Mouse (Mus musculus): ENCODE measurements around the gene Cryzl2. TPM values are rescaled to one million over a fixed set of nuclear protein-coding genes. Genes with fewer than 3 reads are reported as not detected.

The Cryzl2 gene
- polyA plus RNA-seq, 1 experiment = 9.1 TPM

- H3K4me1 ChIP-seq (ENCODE audit: control insufficient read depth, insufficient read depth, low read length) = no peaks in the 10 kb centered on the region
- H3K27ac ChIP-seq (ENCODE audit: control insufficient read depth, insufficient read depth, low read depth, low read length, poor library complexity) = no peak overlapping the region
- TF ChIP-seq POLR2A (IDR thresholded peaks at IDR 0.05; ENCODE audit: borderline replicate concordance, control insufficient read depth, low read depth, low read length) = no peak
- no peak for TF ChIP-seq CTCF (IDR thresholded peaks at IDR 0.05; ENCODE audit: control insufficient read depth, insufficient read depth, low read length)
- H3K4me3 ChIP-seq (replicated peaks; ENCODE audit: control insufficient read depth, low read depth, low read length) = no peak overlapping the region
- 72% methylated on average over 6 of the region's 6 CpGs for WGBS
Observed at GRCm38 (mm10) chr1:157445398-157445910, 12.9 kb upstream of the Cryzl2 start.

- WGBS = 21% methylated on average over 7 of the region's 7 CpGs
- TF ChIP-seq CTCF (IDR thresholded peaks at IDR 0.05; ENCODE audit: control insufficient read depth, insufficient read depth, low read length) = peak; percentile 41; the same call in 1 of the 2 replicates
- no peak for TF ChIP-seq POLR2A (IDR thresholded peaks at IDR 0.05; ENCODE audit: borderline replicate concordance, control insufficient read depth, low read depth, low read length)
- no peak overlapping the region for H3K4me3 ChIP-seq (replicated peaks; ENCODE audit: control insufficient read depth, low read depth, low read length)
- no peak overlapping the region for H3K27ac ChIP-seq (ENCODE audit: control insufficient read depth, insufficient read depth, low read depth, low read length, poor library complexity)
- H3K4me1 ChIP-seq (ENCODE audit: control insufficient read depth, insufficient read depth, low read length) = no peaks in the 10 kb centered on the region
Observed at GRCm38 (mm10) chr1:157446325-157446724, 12.1 kb upstream of the Cryzl2 start.

- no peaks in the 10 kb centered on the region for H3K4me1 ChIP-seq (ENCODE audit: control insufficient read depth, insufficient read depth, low read length)
- H3K4me3 ChIP-seq (replicated peaks; ENCODE audit: control insufficient read depth, low read depth, low read length) = no peak overlapping the region
- WGBS = 84% methylated on average over 4 of the region's 4 CpGs
- TF ChIP-seq CTCF (IDR thresholded peaks at IDR 0.05; ENCODE audit: control insufficient read depth, insufficient read depth, low read length) (no peak), POLR2A (IDR thresholded peaks at IDR 0.05; ENCODE audit: borderline replicate concordance, control insufficient read depth, low read depth, low read length) (no peak)
- H3K27ac ChIP-seq (ENCODE audit: control insufficient read depth, insufficient read depth, low read depth, low read length, poor library complexity) = no peak overlapping the region
Observed at GRCm38 (mm10) chr1:157447142-157447541, 11.2 kb upstream of the Cryzl2 start.

GRCm38 (mm10) chr1:157448164-157448804 is 10.1 kb upstream of the Cryzl2 start:
- 28% methylated on average over 7 of the region's 7 CpGs for WGBS
- H3K27ac ChIP-seq (ENCODE audit: control insufficient read depth, insufficient read depth, low read depth, low read length, poor library complexity) = no peak overlapping the region
- no peak overlapping the region for H3K4me3 ChIP-seq (replicated peaks; ENCODE audit: control insufficient read depth, low read depth, low read length)
- no peaks in the 10 kb centered on the region for H3K4me1 ChIP-seq (ENCODE audit: control insufficient read depth, insufficient read depth, low read length)
- TF ChIP-seq CTCF (IDR thresholded peaks at IDR 0.05; ENCODE audit: control insufficient read depth, insufficient read depth, low read length) = no peak
- TF ChIP-seq POLR2A (IDR thresholded peaks at IDR 0.05; ENCODE audit: borderline replicate concordance, control insufficient read depth, low read depth, low read length) = no peak

GRCm38 (mm10) chr1:157448805-157449188 is 9.6 kb upstream of the Cryzl2 start:
- Histone ChIP-seq H3K4me1 (ENCODE audit: control insufficient read depth, insufficient read depth, low read length) (no peaks in the 10 kb centered on the region), H3K27ac (ENCODE audit: control insufficient read depth, insufficient read depth, low read depth, low read length, poor library complexity) (no peak overlapping the region), H3K4me3 (replicated peaks; ENCODE audit: control insufficient read depth, low read depth, low read length) (no peak overlapping the region)
- 58% methylated on average over 5 of the region's 5 CpGs for WGBS
- no peak for TF ChIP-seq POLR2A (IDR thresholded peaks at IDR 0.05; ENCODE audit: borderline replicate concordance, control insufficient read depth, low read depth, low read length)
- no peak for TF ChIP-seq CTCF (IDR thresholded peaks at IDR 0.05; ENCODE audit: control insufficient read depth, insufficient read depth, low read length)

GRCm38 (mm10) chr1:157449532-157449931 is 8.8 kb upstream of the Cryzl2 start:
- Histone ChIP-seq H3K27ac (ENCODE audit: control insufficient read depth, insufficient read depth, low read depth, low read length, poor library complexity) (no peak overlapping the region), H3K4me1 (ENCODE audit: control insufficient read depth, insufficient read depth, low read length) (no peaks in the 10 kb centered on the region), H3K4me3 (replicated peaks; ENCODE audit: control insufficient read depth, low read depth, low read length) (no peak overlapping the region)
- WGBS = 33% methylated on average over 10 of the region's 10 CpGs
- TF ChIP-seq CTCF (IDR thresholded peaks at IDR 0.05; ENCODE audit: control insufficient read depth, insufficient read depth, low read length) (no peak), POLR2A (IDR thresholded peaks at IDR 0.05; ENCODE audit: borderline replicate concordance, control insufficient read depth, low read depth, low read length) (no peak)

- 32% methylated on average over 21 of the region's 21 CpGs for WGBS
- no peak for TF ChIP-seq CTCF (IDR thresholded peaks at IDR 0.05; ENCODE audit: control insufficient read depth, insufficient read depth, low read length)
- no peak for TF ChIP-seq POLR2A (IDR thresholded peaks at IDR 0.05; ENCODE audit: borderline replicate concordance, control insufficient read depth, low read depth, low read length)
- Histone ChIP-seq H3K27ac (ENCODE audit: control insufficient read depth, insufficient read depth, low read depth, low read length, poor library complexity) (no peak overlapping the region), H3K4me1 (ENCODE audit: control insufficient read depth, insufficient read depth, low read length) (no peaks in the 10 kb centered on the region), H3K4me3 (replicated peaks; ENCODE audit: control insufficient read depth, low read depth, low read length) (no peak overlapping the region)
Observed at GRCm38 (mm10) chr1:157449981-157450636, 8.3 kb upstream of the Cryzl2 start.

GRCm38 (mm10) chr1:157452284-157452683 is 6.1 kb upstream of the Cryzl2 start:
- H3K4me1 ChIP-seq (ENCODE audit: control insufficient read depth, insufficient read depth, low read length) = no peaks in the 10 kb centered on the region
- H3K27ac ChIP-seq (ENCODE audit: control insufficient read depth, insufficient read depth, low read depth, low read length, poor library complexity) = no peak overlapping the region
- WGBS = 78% methylated on average over 3 of the region's 3 CpGs
- H3K4me3 ChIP-seq (replicated peaks; ENCODE audit: control insufficient read depth, low read depth, low read length) = no peak overlapping the region
- no peak for TF ChIP-seq CTCF (IDR thresholded peaks at IDR 0.05; ENCODE audit: control insufficient read depth, insufficient read depth, low read length)
- no peak for TF ChIP-seq POLR2A (IDR thresholded peaks at IDR 0.05; ENCODE audit: borderline replicate concordance, control insufficient read depth, low read depth, low read length)
